In genomic region chr5:91313971-91314370, GRCm38 (mm10) we compare ENCODE assay signal across 27 mouse cellular contexts.
DNase-seq lines count a peak whose midpoint lies in the region; ATAC-seq and TF ChIP-seq lines count a peak whose summit lies in the region.
"Had no signal": no experiment of that assay in that cellular context is flagged by ENCODE, and none has a peak within 500 bp of the region (broad histone marks: within the 10 kb centered on the region; RNA-seq: fewer than 3 reads in every experiment).

No protein-coding gene starts in this region.

- TF ChIP-seq POLR2A in lung, adult 2 months (IDR thresholded peaks at IDR 0.05; ENCODE audit: borderline replicate concordance, extremely low read depth, low read depth, low read length): no peak

- 25% methylated on average over 4 of the region's 4 CpGs for WGBS in lung, embryonic 14.5 days
- WGBS in lung, adult 2 months: 46% methylated on average over 4 of the region's 4 CpGs
- 27% methylated on average over 4 of the region's 4 CpGs for WGBS in lung, embryonic 16.5 days
- WGBS in midbrain, embryonic 11.5 days: 89% methylated on average over 4 of the region's 4 CpGs

- H3K36me3 ChIP-seq in lung, embryonic 14.5 days (ENCODE audit: insufficient read depth): no peaks in the 10 kb centered on the region
- H3K36me3 ChIP-seq in lung, embryonic 16.5 days (ENCODE audit: control insufficient read depth, insufficient read depth, low read length): no peaks in the 10 kb centered on the region
- no peaks in the 10 kb centered on the region for H3K36me3 ChIP-seq in midbrain, embryonic 11.5 days (ENCODE audit: control insufficient read depth, insufficient read depth, low read length)
- H3K36me3 ChIP-seq: embryonic facial prominence, embryonic 12.5 days; embryonic facial prominence, embryonic 15.5 days; forebrain, embryonic 12.5 days; forebrain, embryonic 15.5 days; heart, embryonic 10.5 days; heart, embryonic 13.5 days had no signal

- ATAC-seq in lung, embryonic 14.5 days (ENCODE audit: insufficient read depth): peak; percentile 75
- peak; percentile 76 for ATAC-seq in lung, embryonic 16.5 days (ENCODE audit: low read depth)
- ATAC-seq in megakaryocyte-erythroid progenitor cell, adult 5-6 weeks (replicated peaks; ENCODE audit: low FRiP score, low TSS enrichment, poor library complexity, severe bottlenecking): no peak
- no peak for ATAC-seq in midbrain, embryonic 11.5 days (ENCODE audit: low FRiP score)
- ATAC-seq: forebrain, embryonic 15.5 days; hindbrain, postnatal 0 days; Patski had no signal

- no peaks in the 10 kb centered on the region for H3K27me3 ChIP-seq in lung, embryonic 14.5 days (ENCODE audit: insufficient read depth, low read length)
- H3K27me3 ChIP-seq in lung, embryonic 16.5 days (ENCODE audit: control insufficient read depth, insufficient read depth, low read depth, low read length): no peaks in the 10 kb centered on the region
- no peaks in the 10 kb centered on the region for H3K27me3 ChIP-seq in midbrain, embryonic 11.5 days (ENCODE audit: control insufficient read depth, insufficient read depth, low read length)
- H3K27me3 ChIP-seq: embryonic facial prominence, embryonic 12.5 days; embryonic facial prominence, embryonic 15.5 days; forebrain, embryonic 12.5 days; forebrain, embryonic 15.5 days; heart, embryonic 13.5 days; Patski had no signal

- DNase-seq in lung, embryonic 14.5 days: peak; percentile 72
- no peak for DNase-seq in lung, adult 2 months
- DNase-seq in lung, postnatal 14 days: peak; percentile 8
- peak; percentile 11 to 31 for DNase-seq in lung, postnatal 4 days
- DNase-seq in gastrocnemius, adult 2 months: no peak
- no peak for DNase-seq in midbrain, embryonic 11.5 days (ENCODE audit: low spot score, missing footprints)
- DNase-seq: adrenal gland, postnatal 10 days; cerebellum, adult 11 months; cerebellum, adult 2 months; cerebellum, adult 9-11 months; cerebellum, postnatal 25 days; gastrocnemius, postnatal 10 days; gastrocnemius, postnatal 36 days; heart, adult 18-20 months; heart, postnatal 14 days; heart, postnatal 4 days had no signal

- H3K4me3 ChIP-seq in lung, embryonic 14.5 days (ENCODE audit: low read depth, low read length): no peak overlapping the region
- no peak overlapping the region for H3K4me3 ChIP-seq in lung, adult 2 months (replicated peaks; ENCODE audit: extremely low read depth, low read depth, low read length)
- no peak overlapping the region for H3K4me3 ChIP-seq in lung, embryonic 16.5 days (ENCODE audit: low read length)
- H3K4me3 ChIP-seq in gastrocnemius, adult 2 months: no peak overlapping the region
- no peak overlapping the region for H3K4me3 ChIP-seq in midbrain, embryonic 11.5 days (ENCODE audit: low read depth, low read length)
- H3K4me3 ChIP-seq: embryonic facial prominence, embryonic 12.5 days; embryonic facial prominence, embryonic 15.5 days; forebrain, embryonic 12.5 days; forebrain, embryonic 15.5 days; heart, embryonic 10.5 days; heart, embryonic 13.5 days had no signal

- no peak overlapping the region for H3K4me2 ChIP-seq in lung, embryonic 14.5 days
- no peak overlapping the region for H3K4me2 ChIP-seq in lung, embryonic 16.5 days (ENCODE audit: low read depth, low read length)
- H3K4me2 ChIP-seq in midbrain, embryonic 11.5 days: no peak overlapping the region
- H3K4me2 ChIP-seq: embryonic facial prominence, embryonic 12.5 days; embryonic facial prominence, embryonic 15.5 days; forebrain, embryonic 12.5 days; forebrain, embryonic 15.5 days; heart, embryonic 13.5 days; hindbrain, embryonic 14.5 days had no signal

- H3K9me3 ChIP-seq in lung, embryonic 14.5 days (ENCODE audit: low read depth, low read length): no peaks in the 10 kb centered on the region
- H3K9me3 ChIP-seq in lung, embryonic 16.5 days (ENCODE audit: control insufficient read depth, low read length): no peaks in the 10 kb centered on the region
- H3K9me3 ChIP-seq in midbrain, embryonic 11.5 days (ENCODE audit: control insufficient read depth, low read length): no peaks in the 10 kb centered on the region
- H3K9me3 ChIP-seq: embryonic facial prominence, embryonic 12.5 days; embryonic facial prominence, embryonic 15.5 days; forebrain, embryonic 12.5 days; forebrain, embryonic 15.5 days; heart, embryonic 10.5 days; heart, embryonic 13.5 days had no signal

- H3K9ac ChIP-seq in lung, embryonic 14.5 days: no peak overlapping the region
- no peak overlapping the region for H3K9ac ChIP-seq in lung, embryonic 16.5 days (ENCODE audit: low read length)
- no peak overlapping the region for H3K9ac ChIP-seq in midbrain, embryonic 11.5 days (ENCODE audit: low read length)
- H3K9ac ChIP-seq: embryonic facial prominence, embryonic 12.5 days; embryonic facial prominence, embryonic 15.5 days; forebrain, embryonic 12.5 days; forebrain, embryonic 15.5 days; heart, embryonic 13.5 days; hindbrain, embryonic 14.5 days had no signal

- no peak for TF ChIP-seq CTCF in lung, embryonic 14.5 days (IDR thresholded peaks at IDR 0.05; ENCODE audit: low read depth)
- TF ChIP-seq CTCF in lung, adult 2 months (IDR thresholded peaks at IDR 0.05; ENCODE audit: insufficient read depth, low read length): no peak
- TF ChIP-seq CTCF in gastrocnemius, adult 2 months (IDR thresholded peaks at IDR 0.05): no peak

- H3K4me1 ChIP-seq in lung, embryonic 14.5 days (ENCODE audit: insufficient read depth): no peaks in the 10 kb centered on the region
- no peaks in the 10 kb centered on the region for H3K4me1 ChIP-seq in lung, adult 2 months (ENCODE audit: control insufficient read depth, insufficient read depth, low read length)
- no peaks in the 10 kb centered on the region; the same call in 1 of the 2 replicates for H3K4me1 ChIP-seq in lung, embryonic 16.5 days (replicated peaks; ENCODE audit: control insufficient read depth, insufficient read depth, low read length)
- no peaks in the 10 kb centered on the region for H3K4me1 ChIP-seq in midbrain, embryonic 11.5 days (ENCODE audit: control insufficient read depth, insufficient read depth, low read length)
- H3K4me1 ChIP-seq: embryonic facial prominence, embryonic 12.5 days; embryonic facial prominence, embryonic 15.5 days; forebrain, embryonic 12.5 days; forebrain, embryonic 15.5 days; heart, embryonic 13.5 days had no signal

- H3K27ac ChIP-seq in lung, embryonic 14.5 days (ENCODE audit: low read depth): no peak overlapping the region
- H3K27ac ChIP-seq in lung, embryonic 16.5 days (ENCODE audit: low read length): no peak overlapping the region
- H3K27ac ChIP-seq in gastrocnemius, adult 2 months: no peak overlapping the region
- no peak overlapping the region for H3K27ac ChIP-seq in midbrain, embryonic 11.5 days (ENCODE audit: low read depth, low read length)
- H3K27ac ChIP-seq: embryonic facial prominence, embryonic 12.5 days; embryonic facial prominence, embryonic 15.5 days; forebrain, embryonic 12.5 days; forebrain, embryonic 15.5 days; heart, embryonic 10.5 days; heart, embryonic 13.5 days; hindbrain, embryonic 14.5 days; hindbrain, postnatal 0 days had no signal

- intact Hi-C loops in gastrocnemius, adult 2 months (cut with DNase I): no loop called here

Comparison
In these comparisons a context has a peak if more than half of its experiments do, and no peak if none do; other contexts are left out.
1. DNase-seq: peak in lung, embryonic 14.5 days (single experiment), lung, postnatal 14 days (single experiment) and lung, postnatal 4 days (2 of 2); none in lung, adult 2 months (single experiment), gastrocnemius, adult 2 months (single experiment) and midbrain, embryonic 11.5 days (single experiment).
2. ATAC-seq: peak in lung, embryonic 14.5 days (single experiment) and lung, embryonic 16.5 days (single experiment); none in megakaryocyte-erythroid progenitor cell, adult 5-6 weeks (single experiment) and midbrain, embryonic 11.5 days (single experiment).